Mouse (Mus musculus): ENCODE data around the gene Spata31d1a. TPM values are rescaled to one million over a fixed set of nuclear protein-coding genes. Genes with fewer than 3 reads are reported as not detected.

Spata31d1a gene
- polyA plus RNA-seq, 1 experiment from 2014 or later, result 0.12 TPM

DNA sequence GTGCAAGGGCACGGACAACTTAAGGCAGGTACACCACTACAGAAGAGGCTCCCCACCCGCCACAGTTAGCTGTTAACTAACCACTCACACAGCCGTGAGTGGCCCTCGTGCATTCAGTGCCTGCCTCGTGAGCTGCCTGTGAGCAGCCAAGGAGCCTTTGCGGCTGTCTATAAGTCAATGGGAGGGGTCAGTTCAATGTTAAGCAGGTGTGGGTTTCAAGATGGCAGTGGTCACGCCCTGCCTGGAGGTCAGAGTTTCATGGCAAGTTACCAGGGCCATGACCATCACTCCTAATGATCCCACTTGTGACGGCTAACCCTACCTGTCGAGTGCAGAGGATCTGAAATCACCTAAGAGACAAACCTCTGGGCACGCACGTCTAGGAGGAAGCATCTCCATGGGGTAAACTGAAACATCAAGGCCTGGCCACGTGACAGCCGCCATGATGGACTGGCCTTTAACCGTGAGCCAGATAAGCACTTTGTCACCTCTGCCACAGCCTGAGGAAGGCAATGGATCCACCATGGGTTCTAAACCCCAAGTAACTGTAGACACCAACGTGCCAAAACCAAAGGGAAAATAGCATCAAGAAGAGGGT is 54.3 kb downstream of the Spata31d1a start:
- WGBS (ENCODE audit: insufficient replicate concordance), result 82% methylated on average over 15 of the region's 15 CpGs
- no peak overlapping the region for H3K4me2 ChIP-seq (ENCODE audit: low read depth, low read length)
- H3K4me1 ChIP-seq (ENCODE audit: control insufficient read depth, low read depth, low read length), result peaks cover 8% of the 10 kb centered on the region
- ATAC-seq (ENCODE audit: low read depth), result no peak
- H3K9ac ChIP-seq (ENCODE audit: low read depth, low read length), result no peak overlapping the region
- peaks cover 20% of the 10 kb centered on the region for H3K36me3 ChIP-seq (ENCODE audit: control insufficient read depth, insufficient read depth)
- no peak overlapping the region for H3K4me3 ChIP-seq (ENCODE audit: low read depth, low read length)
- no peaks in the 10 kb centered on the region for H3K27me3 ChIP-seq (ENCODE audit: control insufficient read depth, insufficient read depth, low read depth, low read length)
- no peaks in the 10 kb centered on the region for H3K9me3 ChIP-seq (replicated peaks; ENCODE audit: control insufficient read depth, low read length)
- H3K27ac ChIP-seq (ENCODE audit: low read length), result no peak overlapping the region

DNA sequence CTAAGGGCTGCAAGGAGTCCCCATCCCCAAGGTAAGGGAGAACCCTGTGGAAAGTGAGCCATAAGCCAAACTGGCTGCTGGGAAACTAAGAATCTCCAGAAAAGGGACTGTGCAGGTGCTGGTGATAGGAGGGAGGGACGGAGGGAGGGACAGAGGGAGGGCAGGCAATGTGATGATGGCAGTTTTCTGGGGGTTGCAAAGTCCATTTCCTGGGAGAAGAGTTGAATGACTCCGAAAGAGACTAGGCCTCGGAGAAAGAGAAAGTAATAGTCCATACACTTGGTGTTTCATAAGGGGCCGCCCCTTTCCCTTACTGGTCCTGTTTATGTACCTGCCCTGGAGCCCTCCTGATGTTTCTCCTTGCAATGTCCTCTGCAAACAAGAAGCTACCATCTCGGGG is 55.7 kb downstream of the Spata31d1a start:
- Histone ChIP-seq H3K4me3 (ENCODE audit: low read depth, low read length) (no peak overlapping the region), H3K9ac (ENCODE audit: low read depth, low read length) (no peak overlapping the region), H3K4me1 (ENCODE audit: control insufficient read depth, low read depth, low read length) (peaks cover 5% of the 10 kb centered on the region), H3K27me3 (ENCODE audit: control insufficient read depth, insufficient read depth, low read depth, low read length) (no peaks in the 10 kb centered on the region), H3K4me2 (ENCODE audit: low read depth, low read length) (no peak overlapping the region), H3K27ac (ENCODE audit: low read length) (no peak overlapping the region), H3K9me3 (replicated peaks; ENCODE audit: control insufficient read depth, low read length) (no peaks in the 10 kb centered on the region), H3K36me3 (ENCODE audit: control insufficient read depth, insufficient read depth) (peaks cover 19% of the 10 kb centered on the region)
- 77% methylated on average over 5 of the region's 5 CpGs for WGBS (ENCODE audit: insufficient replicate concordance)
- ATAC-seq (ENCODE audit: low read depth), result no peak

DNA sequence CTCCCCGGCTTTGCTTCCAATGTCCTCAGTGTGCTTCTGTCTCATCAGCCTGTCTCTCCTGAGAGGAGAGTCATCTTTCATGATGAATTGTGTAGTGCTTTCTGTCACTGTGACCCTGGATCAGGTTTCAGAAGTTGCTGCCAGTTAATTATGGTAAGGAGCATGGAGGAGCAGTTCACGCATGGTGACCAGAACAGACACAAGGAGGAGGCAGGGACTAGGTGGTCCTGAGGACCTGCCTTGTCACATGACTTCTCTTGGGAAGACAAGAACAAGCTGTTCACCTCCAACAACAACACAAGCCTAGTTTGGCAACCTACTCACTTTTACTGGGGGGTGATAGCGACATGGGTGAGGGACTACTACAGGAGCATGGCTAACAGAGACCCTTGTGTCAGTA is 57.0 kb downstream of the Spata31d1a start:
- Histone ChIP-seq H3K27me3 (ENCODE audit: control insufficient read depth, insufficient read depth, low read depth, low read length) (no peaks in the 10 kb centered on the region), H3K4me1 (ENCODE audit: control insufficient read depth, low read depth, low read length) (peaks cover 5% of the 10 kb centered on the region), H3K9me3 (replicated peaks; ENCODE audit: control insufficient read depth, low read length) (no peaks in the 10 kb centered on the region), H3K36me3 (ENCODE audit: control insufficient read depth, insufficient read depth) (peaks cover 27% of the 10 kb centered on the region), H3K9ac (ENCODE audit: low read depth, low read length) (no peak overlapping the region), H3K4me3 (ENCODE audit: low read depth, low read length) (no peak overlapping the region), H3K4me2 (ENCODE audit: low read depth, low read length) (no peak overlapping the region), H3K27ac (ENCODE audit: low read length) (no peak overlapping the region)
- WGBS (ENCODE audit: insufficient replicate concordance), result 83% methylated on average over 3 of the region's 3 CpGs
- ATAC-seq (ENCODE audit: low read depth), result no peak

DNA sequence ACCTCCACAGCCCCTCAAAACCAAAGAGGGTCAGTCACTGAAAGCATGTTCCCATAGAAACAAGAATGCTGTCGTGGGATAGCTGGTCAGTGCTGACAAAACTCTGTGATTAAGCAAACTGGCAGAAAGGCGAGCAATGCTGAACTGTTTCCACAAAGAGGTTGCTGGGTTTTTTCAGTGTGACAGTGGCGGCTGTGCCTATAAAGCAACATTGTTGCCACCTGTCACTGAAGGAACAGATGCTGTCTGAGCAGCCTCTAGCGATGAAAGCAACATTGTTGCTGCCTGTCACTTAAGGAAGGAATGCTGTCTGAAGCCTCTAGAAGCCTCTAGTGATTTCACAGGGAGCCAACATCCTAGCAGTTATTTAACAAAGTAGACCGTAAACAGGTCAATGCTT is 57.5 kb downstream of the Spata31d1a start:
- Histone ChIP-seq H3K4me3 (ENCODE audit: low read depth, low read length) (no peak overlapping the region), H3K9ac (ENCODE audit: low read depth, low read length) (no peak overlapping the region), H3K27ac (ENCODE audit: low read length) (no peak overlapping the region), H3K36me3 (ENCODE audit: control insufficient read depth, insufficient read depth) (peaks cover 27% of the 10 kb centered on the region), H3K4me2 (ENCODE audit: low read depth, low read length) (no peak overlapping the region), H3K4me1 (ENCODE audit: control insufficient read depth, low read depth, low read length) (peaks cover 5% of the 10 kb centered on the region), H3K9me3 (replicated peaks; ENCODE audit: control insufficient read depth, low read length) (no peaks in the 10 kb centered on the region), H3K27me3 (ENCODE audit: control insufficient read depth, insufficient read depth, low read depth, low read length) (no peaks in the 10 kb centered on the region)
- 75% methylated on average over 5 of the region's 5 CpGs for WGBS (ENCODE audit: insufficient replicate concordance)
- ATAC-seq (ENCODE audit: low read depth), result no peak

Other genes starting within 250 kb of the Spata31d1a start
- gene Agtpbp1, start 125.1 kb downstream of the Spata31d1a start, polyA plus RNA-seq (2015; fragmentation: Nextera tagmentation; extraction: Ambion mirVana), result 7.3 and 9.0 TPM in 2 replicates
- gene Naa35, start 125.1 kb downstream of the Spata31d1a start, polyA plus RNA-seq (2015; fragmentation: Nextera tagmentation; extraction: Ambion mirVana), result 22.1 and 23.0 TPM in 2 replicates
- gene Golm1, start 34.5 kb downstream of the Spata31d1a start, polyA plus RNA-seq (2015; fragmentation: Nextera tagmentation; extraction: Ambion mirVana), result 36.8 and 38.6 TPM in 2 replicates
- not detected in 2 replicates for gene 4921517D22Rik, start 16.2 kb downstream of the Spata31d1a start, polyA plus RNA-seq (2015; fragmentation: Nextera tagmentation; extraction: Ambion mirVana)
- gene Spata31d1b, start 2.0 kb upstream of the Spata31d1a start, polyA plus RNA-seq (2015; fragmentation: Nextera tagmentation; extraction: Ambion mirVana), result not detected in 2 replicates
- 0.02 TPM in 1 of 2 replicates, not detected in the other for gene Spata31d1d, start 21.4 kb upstream of the Spata31d1a start, polyA plus RNA-seq (2015; fragmentation: Nextera tagmentation; extraction: Ambion mirVana)
- not detected in 2 replicates for gene 1700014D04Rik, start 36.4 kb upstream of the Spata31d1a start, polyA plus RNA-seq (2015; fragmentation: Nextera tagmentation; extraction: Ambion mirVana)
- 224 and 231 TPM in 2 replicates for gene Isca1, start 59.5 kb upstream of the Spata31d1a start, polyA plus RNA-seq (2015; fragmentation: Nextera tagmentation; extraction: Ambion mirVana)
- not detected in 2 replicates for gene Gm49354, start 71.9 kb upstream of the Spata31d1a start, polyA plus RNA-seq (2015; fragmentation: Nextera tagmentation; extraction: Ambion mirVana)
- 57.3 and 59.6 TPM in 2 replicates for gene Tut7, start 112.8 kb upstream of the Spata31d1a start, polyA plus RNA-seq (2015; fragmentation: Nextera tagmentation; extraction: Ambion mirVana)